Mouse (Mus musculus) olfactory bulb, adult 2 months (tissue): ENCODE measurements around the gene Tldc1. TPM values are rescaled to one million over a fixed set of nuclear protein-coding genes. Genes with fewer than 3 reads are reported as not detected.

Experiments used
- H3K27ac ChIP-seq: fragments of 200-500 bp; 2 replicates; pipeline ENCODE4 v1.5.1; 2012; ENCODE audit warnings: low read depth, low read length; ENCODE audit not compliant: insufficient read depth
- H3K4me1 ChIP-seq: fragments of 200-500 bp; 2 replicates; pipeline ENCODE4 v1.6.1; 2012; ENCODE audit warnings: low read length; ENCODE audit not compliant: control insufficient read depth, insufficient read depth
- H3K4me3 ChIP-seq: fragments of 200-500 bp; 2 replicates; pipeline ENCODE4 v1.5.1; 2012; ENCODE audit warnings: mild to moderate bottlenecking, low read depth, low read length, moderate library complexity; ENCODE audit not compliant: insufficient read depth
- CTCF ChIP-seq: fragments of 200-500 bp; IDR thresholded peaks from 2 replicates; pipeline ENCODE4 v1.5.1; 2012; ENCODE audit warnings: low read depth, mild to moderate bottlenecking, low read length, moderate library complexity; ENCODE audit not compliant: insufficient read depth
- POLR2A ChIP-seq: fragments of 200-500 bp; IDR thresholded peaks from 2 replicates; pipeline ENCODE4 v1.6.1; 2012; ENCODE audit warnings: mild to moderate bottlenecking, low read depth, low read length, moderate library complexity; ENCODE audit not compliant: insufficient read depth
- whole genome bisulfite sequencing: fragments of 180-500 bp; shearing (Covaris S2); methylation state at CpG from one replicate; pipeline ENCODE4 v1.1.7; 2018; 5-methylcytosine and 5-hydroxymethylcytosine counted together
- polyA plus RNA-seq: library from polyadenylated mRNA; stranded (reverse); fragments of >200 nt; gene quantifications from 2 replicates; pipeline ENCODE4 v1.2.4, GENCODE M21; 2012; ENCODE audit warnings: low replicate concordance; ENCODE audit not compliant: missing spikeins, insufficient read depth, insufficient read length

Tldc1 gene
- polyA plus RNA-seq, 1 experiment = not detected

GRCm38 (mm10) chr8:119781086-119781840 is 3.0 kb upstream of the Tldc1 start:
- TF ChIP-seq CTCF (no peak), POLR2A (no peak)
- Histone ChIP-seq H3K4me3 (no peak overlapping the region), H3K27ac (no peak overlapping the region), H3K4me1 (peaks cover 24% of the 10 kb centered on the region)
- WGBS = 82% methylated on average over 4 of the region's 4 CpGs

- H3K4me1 ChIP-seq = peaks cover 24% of the 10 kb centered on the region
- H3K27ac ChIP-seq = no peak overlapping the region
- TF ChIP-seq CTCF (no peak), POLR2A (no peak)
- 86% methylated on average over 9 of the region's 9 CpGs for WGBS
- H3K4me3 ChIP-seq = no peak overlapping the region
These were observed 2.3 kb upstream of the Tldc1 start for GRCm38 (mm10) chr8:119780402-119781049.

- H3K27ac ChIP-seq = no peak overlapping the region; the same call in 1 of the 2 replicates
- WGBS = 25% methylated on average over 14 of the region's 14 CpGs
- H3K4me3 ChIP-seq = no peak overlapping the region
- TF ChIP-seq POLR2A (no peak), CTCF (peak; percentile 81)
- H3K4me1 ChIP-seq = peaks cover 22% of the 10 kb centered on the region
These were observed 959 bp upstream of the Tldc1 start for GRCm38 (mm10) chr8:119779013-119779737.

GRCm38 (mm10) chr8:119777765-119778164 is 451 bp downstream of the Tldc1 start:
- H3K27ac ChIP-seq = peak overlapping the region; percentile 92
- 1% methylated on average over 7 of the region's 7 CpGs for WGBS
- H3K4me1 ChIP-seq = peaks cover 18% of the 10 kb centered on the region
- H3K4me3 ChIP-seq = peak overlapping the region; percentile 89
- TF ChIP-seq CTCF = no peak
- no peak for TF ChIP-seq POLR2A

- WGBS = 66% methylated on average over 7 of the region's 7 CpGs
- H3K27ac ChIP-seq = no peak overlapping the region
- TF ChIP-seq CTCF (no peak), POLR2A (no peak)
- peaks cover 18% of the 10 kb centered on the region for H3K4me1 ChIP-seq
- no peak overlapping the region for H3K4me3 ChIP-seq
These were observed 1.5 kb downstream of the Tldc1 start for GRCm38 (mm10) chr8:119776668-119777245.

- no peak overlapping the region for H3K27ac ChIP-seq
- WGBS = 84% methylated on average over 22 of the region's 22 CpGs
- H3K4me1 ChIP-seq = 0 out of 2 replicates have a peak, but pooled peaks cover 3% of the 10 kb centered on the region
- TF ChIP-seq CTCF (no peak), POLR2A (no peak)
- no peak overlapping the region for H3K4me3 ChIP-seq
These were observed 12.3 kb downstream of the Tldc1 start for GRCm38 (mm10) chr8:119765761-119766444.

GRCm38 (mm10) chr8:119765311-119765710 is 12.9 kb downstream of the Tldc1 start:
- no peak overlapping the region for H3K27ac ChIP-seq
- TF ChIP-seq POLR2A = no peak
- TF ChIP-seq CTCF = no peak
- 0 out of 2 replicates have a peak, but pooled peaks cover 3% of the 10 kb centered on the region for H3K4me1 ChIP-seq
- no peak overlapping the region for H3K4me3 ChIP-seq
- WGBS = 96% methylated on average over 10 of the region's 10 CpGs
